Mouse (Mus musculus) lung, postnatal 36 days (tissue): ENCODE data around the gene S100a16.

Source experiments
- DNase-seq: peaks from one replicate; pipeline ENCODE4 v3.0.0; 2022; ENCODE audit warnings: mixed read lengths

The S100a16 gene

GRCm38 (mm10) chr3:90525421-90525820 is 11.6 kb upstream of the S100a16 start:
- DNase-seq = peak; percentile 88

- DNase-seq = no peak
These were observed 11.0 kb upstream of the S100a16 start for GRCm38 (mm10) chr3:90526076-90526475.

- DNase-seq = peak; percentile 83
These were observed 10.5 kb upstream of the S100a16 start, which contains the start of gene S100a14 for GRCm38 (mm10) chr3:90526580-90526979. Gene S100a14, plus strand, starts transcription at chr3:90526856.

GRCm38 (mm10) chr3:90527291-90527873 is 9.7 kb upstream of the S100a16 start:
- DNase-seq = no peak

GRCm38 (mm10) chr3:90531713-90532112 is 5.3 kb upstream of the S100a16 start:
- DNase-seq = no peak

GRCm38 (mm10) chr3:90535446-90535845 is 1.6 kb upstream of the S100a16 start:
- no peak for DNase-seq

GRCm38 (mm10) chr3:90537905-90538296 is 847 bp downstream of the S100a16 start:
- no peak for DNase-seq

GRCm38 (mm10) chr3:90540904-90541303 is 3.9 kb downstream of the S100a16 start:
- peak; percentile 83 for DNase-seq

- no peak for DNase-seq
These were observed 12.8 kb downstream of the S100a16 start for GRCm38 (mm10) chr3:90549676-90550420.

GRCm38 (mm10) chr3:90550421-90550790 is 13.4 kb downstream of the S100a16 start:
- no peak for DNase-seq

- no peak for DNase-seq
These were observed 15.2 kb downstream of the S100a16 start for GRCm38 (mm10) chr3:90552231-90552630.

- no peak for DNase-seq
These were observed 18.9 kb downstream of the S100a16 start for GRCm38 (mm10) chr3:90555954-90556353.

GRCm38 (mm10) chr3:90560008-90560628 is 23.1 kb downstream of the S100a16 start, which contains the start of gene S100a3:
Gene S100a3, plus strand, starts transcription at chr3:90560578.
- DNase-seq = no peak

GRCm38 (mm10) chr3:90574691-90575090 is 37.6 kb downstream of the S100a16 start:
- no peak for DNase-seq

- no peak for DNase-seq
These were observed 38.3 kb downstream of the S100a16 start for GRCm38 (mm10) chr3:90575320-90575719.

- no peak for DNase-seq
These were observed 39.4 kb downstream of the S100a16 start for GRCm38 (mm10) chr3:90576351-90577001.

- DNase-seq = no peak
These were observed 42.4 kb downstream of the S100a16 start for GRCm38 (mm10) chr3:90579433-90579832.

- no peak for DNase-seq
These were observed 44.1 kb downstream of the S100a16 start for GRCm38 (mm10) chr3:90581141-90581540.

- DNase-seq = no peak
These were observed 45.1 kb downstream of the S100a16 start for GRCm38 (mm10) chr3:90582156-90582555.

- DNase-seq = no peak
These were observed 45.5 kb downstream of the S100a16 start for GRCm38 (mm10) chr3:90582556-90582955.

GRCm38 (mm10) chr3:90583893-90584292 is 46.8 kb downstream of the S100a16 start:
- DNase-seq = no peak

- peak; percentile 66 for DNase-seq
These were observed 48.5 kb downstream of the S100a16 start for GRCm38 (mm10) chr3:90585595-90585994.

- DNase-seq = no peak
These were observed 49.1 kb downstream of the S100a16 start for GRCm38 (mm10) chr3:90586016-90586643.
